Mouse (Mus musculus) spleen, adult 10 weeks (tissue): Measurements from ENCODE around the gene 4933434E20Rik. TPM values are rescaled to one million over a fixed set of nuclear protein-coding genes. Genes with fewer than 3 reads are reported as not detected.

ENCODE experiments used
- polyA plus RNA-seq: library from polyadenylated mRNA; stranded (reverse); fragments of 350-450 nt; fragmentation: Illumina TruSeq; extraction: RNeasy Lipid Tissue Mini Kit (QIAGEN cat#74804); gene quantifications from one replicate; pipeline ENCODE4 v1.2.3, GENCODE M21; 2015; ENCODE audit warnings: low replicate concordance; ENCODE audit not compliant: insufficient read depth

4933434E20Rik gene
- polyA plus RNA-seq = 139 TPM

GRCm38 (mm10) chr3:90051441-90052350 is at the start of gene 4933434E20Rik:
TSS of gene 4933434E20Rik (plus strand) at chr3:90051636.

GRCm38 (mm10) chr3:90052351-90053241 is 1.2 kb downstream of the 4933434E20Rik start, which contains the start of gene Ubap2l:
TSS of gene Ubap2l (minus strand) at chr3:90052628.

GRCm38 (mm10) chr3:90072294-90072693 is 20.9 kb downstream of the 4933434E20Rik start, which contains the start of gene Tpm3:
TSS of gene Tpm3 (plus strand) at chr3:90072649.

GRCm38 (mm10) chr3:90103938-90104337 is 52.5 kb downstream of the 4933434E20Rik start, which contains the start of gene Nup210l:
TSS of gene Nup210l (plus strand) at chr3:90104132.

Other genes starting within 250 kb of the 4933434E20Rik start
- gene She, start 220.3 kb upstream of the 4933434E20Rik start, polyA plus RNA-seq = 4.4 TPM
- 30.9 TPM for gene Il6ra, start 138.4 kb upstream of the 4933434E20Rik start, polyA plus RNA-seq
- 73.4 TPM for gene Atp8b2, start 88.1 kb upstream of the 4933434E20Rik start, polyA plus RNA-seq
- gene Hax1, start 52.9 kb upstream of the 4933434E20Rik start, polyA plus RNA-seq = 81.9 TPM
- gene Ubap2l, start 992 bp downstream of the 4933434E20Rik start, polyA plus RNA-seq = 173 TPM
- 559 TPM for gene Tpm3, start 21.0 kb downstream of the 4933434E20Rik start, polyA plus RNA-seq
- 1.8 TPM for gene Nup210l, start 52.5 kb downstream of the 4933434E20Rik start, polyA plus RNA-seq
- 14,060 TPM for gene Rps27, start 162.0 kb downstream of the 4933434E20Rik start, polyA plus RNA-seq
- gene Rab13, start 162.1 kb downstream of the 4933434E20Rik start, polyA plus RNA-seq = 13.1 TPM
- gene Jtb, start 180.0 kb downstream of the 4933434E20Rik start, polyA plus RNA-seq = 132 TPM
- 0.46 TPM for gene Creb3l4, start 191.9 kb downstream of the 4933434E20Rik start, polyA plus RNA-seq
- 66.4 TPM for gene Slc39a1, start 196.5 kb downstream of the 4933434E20Rik start, polyA plus RNA-seq
- gene Crtc2, start 202.5 kb downstream of the 4933434E20Rik start, polyA plus RNA-seq = 98.9 TPM
- gene Dennd4b, start 213.5 kb downstream of the 4933434E20Rik start, polyA plus RNA-seq = 39.4 TPM
- gene Gatad2b, start 241.5 kb downstream of the 4933434E20Rik start, polyA plus RNA-seq = 33.2 TPM